Mouse (Mus musculus) thymus, adult 2 months (tissue): ENCODE measurements around the gene Otof. TPM values are rescaled to one million over a fixed set of nuclear protein-coding genes. Genes with fewer than 3 reads are reported as not detected.

Source experiments
- DNase-seq: peaks from one replicate; pipeline ENCODE4 v3.0.0; 2021
- H3K27ac ChIP-seq: fragments of 200-500 bp; 2 replicates; pipeline ENCODE4 v1.5.1; 2012; ENCODE audit warnings: low read length, control low read depth; ENCODE audit not compliant: control insufficient read depth, insufficient read depth
- H3K27me3 ChIP-seq: fragments of 200-500 bp; 2 replicates; pipeline ENCODE4 v1.6.1; 2012; ENCODE audit warnings: mild to moderate bottlenecking, low read length, moderate library complexity, mixed read lengths; ENCODE audit not compliant: control insufficient read depth, insufficient read depth
- H3K36me3 ChIP-seq: fragments of 200-500 bp; 2 replicates; pipeline ENCODE4 v1.6.1; 2012; ENCODE audit warnings: mild to moderate bottlenecking, low read length, moderate library complexity; ENCODE audit not compliant: control insufficient read depth, insufficient read depth
- H3K4me1 ChIP-seq: fragments of 200-500 bp; replicated peaks from 2 replicates; pipeline ENCODE4 v1.6.1; 2012; ENCODE audit warnings: low read length; ENCODE audit not compliant: control insufficient read depth, insufficient read depth
- H3K4me3 ChIP-seq: fragments of 200-500 bp; 2 replicates; pipeline ENCODE4 v1.5.1; 2012; ENCODE audit warnings: mild to moderate bottlenecking, low read length, control low read depth, moderate library complexity; ENCODE audit not compliant: control insufficient read depth, insufficient read depth
- CTCF ChIP-seq: fragments of 200-500 bp; IDR thresholded peaks from 2 replicates; pipeline ENCODE4 v1.5.1; 2012; ENCODE audit warnings: mild to moderate bottlenecking, control low read depth, low read length, moderate library complexity, borderline replicate concordance; ENCODE audit not compliant: control insufficient read depth, poor library complexity, insufficient read depth; ENCODE audit errors: extremely low read depth
- POLR2A ChIP-seq: fragments of 200-500 bp; IDR thresholded peaks from 2 replicates; pipeline ENCODE4 v1.6.1; 2012; ENCODE audit warnings: mild to moderate bottlenecking, low read length, control low read depth, moderate library complexity; ENCODE audit not compliant: control insufficient read depth, poor library complexity, insufficient read depth; ENCODE audit errors: extremely low read depth
- WGBS: fragments of 180-500 bp; shearing (Covaris S2); methylation state at CpG from one replicate; pipeline ENCODE4 v1.1.7; 2018; 5-methylcytosine and 5-hydroxymethylcytosine counted together
- polyA plus RNA-seq: library from polyadenylated mRNA; depleted of rRNA; stranded (reverse); fragments of >200 nt; gene quantifications from 2 replicates; pipeline ENCODE4 v1.2.3, GENCODE M21; 2012

Otof gene
- polyA plus RNA-seq, 1 experiment, result 0.94 TPM

- no peak for DNase-seq
- 90% methylated on average over 10 of the region's 10 CpGs for WGBS
- peaks cover 10% of the 10 kb centered on the region for H3K4me1 ChIP-seq
- no peaks in the 10 kb centered on the region for H3K36me3 ChIP-seq
- H3K27ac ChIP-seq, result no peak overlapping the region
- TF ChIP-seq POLR2A (no peak), CTCF (no peak)
- H3K4me3 ChIP-seq, result no peak overlapping the region
- no peaks in the 10 kb centered on the region for H3K27me3 ChIP-seq
Observed at GRCm38 (mm10) chr5:30358436-30359099, 103.2 kb downstream of the Otof start.

DNA sequence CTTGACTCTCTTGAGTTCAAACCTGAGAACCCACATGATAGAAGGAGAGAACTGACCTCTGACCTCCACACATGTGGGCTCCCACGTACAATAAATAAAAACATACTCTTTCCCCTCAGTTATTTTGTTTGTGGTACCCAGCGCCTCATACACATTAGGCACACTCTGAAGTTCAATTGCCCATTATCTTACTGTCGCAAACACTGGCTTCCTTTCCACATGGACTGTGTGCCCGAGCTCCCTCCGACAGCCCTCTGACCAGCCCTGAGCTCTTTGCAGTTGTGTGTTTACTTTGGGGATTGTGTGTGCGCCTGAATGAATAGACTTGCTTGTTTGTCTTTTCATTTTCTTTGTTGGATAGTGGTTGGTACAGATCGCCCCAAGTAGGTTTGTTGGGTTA is 105.1 kb downstream of the Otof start:
- 96% methylated on average over 7 of the region's 7 CpGs for whole genome bisulfite sequencing
- H3K36me3 ChIP-seq, result no peaks in the 10 kb centered on the region
- no peaks in the 10 kb centered on the region for H3K27me3 ChIP-seq
- no peak overlapping the region for H3K27ac ChIP-seq
- no peak overlapping the region for H3K4me3 ChIP-seq
- peaks cover 17% of the 10 kb centered on the region for H3K4me1 ChIP-seq
- no peak for DNase-seq
- TF ChIP-seq POLR2A, result no peak

DNA sequence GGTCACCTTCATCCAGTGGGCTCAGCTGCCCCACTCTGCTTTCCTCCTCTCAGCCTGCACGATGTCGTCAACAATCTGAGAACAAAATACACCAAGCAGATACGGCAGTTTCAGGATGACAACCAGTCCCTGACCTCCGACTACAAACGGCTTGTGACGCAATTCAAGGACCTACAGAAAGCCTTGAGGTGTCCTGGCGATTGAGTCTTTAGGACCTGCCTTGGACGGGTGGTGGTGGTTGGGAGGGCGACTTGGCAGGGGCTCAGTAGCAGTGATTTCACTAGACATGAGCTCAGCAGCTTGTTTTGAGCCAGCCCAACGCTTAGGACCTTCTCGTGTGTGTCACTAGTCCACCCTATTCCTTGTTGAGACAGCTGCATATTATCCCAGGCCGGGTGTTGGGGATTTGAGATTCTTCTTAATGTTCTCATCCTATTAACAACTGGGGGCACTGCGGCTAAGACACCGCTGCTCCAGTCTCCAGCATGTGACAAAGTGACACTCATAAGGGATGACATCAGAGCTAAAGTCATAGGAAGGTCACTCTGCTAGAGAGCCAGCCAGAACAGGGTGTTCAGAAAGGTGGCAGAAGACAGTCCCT is 106.1 kb downstream of the Otof start:
- H3K27ac ChIP-seq, result no peak overlapping the region
- H3K4me3 ChIP-seq, result no peak overlapping the region
- TF ChIP-seq POLR2A (no peak), CTCF (no peak)
- DNase-seq, result no peak
- H3K27me3 ChIP-seq, result no peaks in the 10 kb centered on the region
- peaks cover 17% of the 10 kb centered on the region for H3K4me1 ChIP-seq
- WGBS, result 88% methylated on average over 14 of the region's 14 CpGs
- H3K36me3 ChIP-seq, result no peaks in the 10 kb centered on the region

- no peaks in the 10 kb centered on the region for H3K27me3 ChIP-seq
- DNase-seq, result no peak
- TF ChIP-seq CTCF (no peak), POLR2A (no peak)
- H3K27ac ChIP-seq, result no peak overlapping the region
- no peak overlapping the region for H3K4me3 ChIP-seq
- H3K36me3 ChIP-seq, result no peaks in the 10 kb centered on the region
- 26% methylated on average over 7 of the region's 7 CpGs for WGBS
- peaks cover 17% of the 10 kb centered on the region for H3K4me1 ChIP-seq
Observed at GRCm38 (mm10) chr5:30355114-30355513, 106.6 kb downstream of the Otof start.

GRCm38 (mm10) chr5:30353605-30354004 is 108.1 kb downstream of the Otof start:
- no peak overlapping the region for H3K4me3 ChIP-seq
- no peaks in the 10 kb centered on the region for H3K36me3 ChIP-seq
- no peaks in the 10 kb centered on the region for H3K27me3 ChIP-seq
- TF ChIP-seq CTCF (no peak), POLR2A (no peak)
- peaks cover 17% of the 10 kb centered on the region for H3K4me1 ChIP-seq
- 14% methylated on average over 3 of the region's 3 CpGs for WGBS
- DNase-seq, result peak; percentile 77
- H3K27ac ChIP-seq, result peak overlapping the region; percentile 23; the same call in 1 of the 2 replicates

DNA sequence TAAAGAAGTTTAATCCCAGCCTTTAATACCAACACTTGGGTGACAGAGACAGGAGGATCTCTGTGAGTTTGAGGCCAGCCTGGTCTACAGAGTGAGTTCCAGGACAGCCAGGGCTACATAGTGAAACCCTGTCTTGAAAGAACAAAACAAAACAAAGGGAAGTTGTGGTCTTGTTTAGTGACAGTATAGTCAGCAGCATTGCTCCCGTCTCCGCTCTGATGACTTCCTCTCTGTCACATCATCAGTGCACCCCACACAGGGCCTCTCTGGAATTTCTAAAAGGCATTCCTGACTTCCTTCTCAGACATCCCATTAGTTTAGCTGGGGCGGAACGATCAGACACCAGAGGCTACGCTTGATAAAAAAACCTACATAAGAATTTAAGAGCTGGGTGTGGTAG is 117.8 kb downstream of the Otof start:
- Histone ChIP-seq H3K4me3 (no peak overlapping the region), H3K4me1 (peaks cover 32% of the 10 kb centered on the region), H3K27me3 (no peaks in the 10 kb centered on the region), H3K27ac (no peak overlapping the region), H3K36me3 (no peaks in the 10 kb centered on the region)
- TF ChIP-seq POLR2A (no peak), CTCF (no peak)
- 54% methylated on average over 5 of the region's 5 CpGs for WGBS
- DNase-seq, result no peak

DNA sequence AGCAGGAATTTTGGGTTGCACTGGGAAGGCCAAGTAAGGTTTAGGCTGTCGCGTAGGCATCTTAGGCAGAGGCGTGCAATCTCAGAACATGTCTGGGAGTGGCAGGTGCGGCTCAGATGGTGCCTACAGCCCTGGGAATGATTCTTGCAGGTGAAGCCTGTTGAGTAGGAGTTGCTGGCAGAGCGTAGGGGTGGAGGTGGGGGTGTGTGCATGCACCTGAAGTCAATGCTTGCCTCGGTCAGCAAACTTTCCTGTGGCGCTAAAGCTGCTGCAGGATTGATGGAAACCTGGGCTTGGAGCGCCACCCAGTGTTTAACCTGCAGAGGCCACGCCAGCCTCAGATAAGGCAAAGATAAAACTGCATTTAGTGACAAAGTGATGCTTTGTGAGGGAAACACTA is 118.6 kb downstream of the Otof start:
- 21% methylated on average over 9 of the region's 9 CpGs for WGBS
- peak; percentile 76 for DNase-seq
- Histone ChIP-seq H3K27ac (no peak overlapping the region), H3K4me3 (no peak overlapping the region), H3K36me3 (no peaks in the 10 kb centered on the region), H3K27me3 (no peaks in the 10 kb centered on the region), H3K4me1 (peaks cover 32% of the 10 kb centered on the region)
- TF ChIP-seq POLR2A (no peak), CTCF (peak; percentile 84; the same call in 1 of the 2 replicates)

DNA sequence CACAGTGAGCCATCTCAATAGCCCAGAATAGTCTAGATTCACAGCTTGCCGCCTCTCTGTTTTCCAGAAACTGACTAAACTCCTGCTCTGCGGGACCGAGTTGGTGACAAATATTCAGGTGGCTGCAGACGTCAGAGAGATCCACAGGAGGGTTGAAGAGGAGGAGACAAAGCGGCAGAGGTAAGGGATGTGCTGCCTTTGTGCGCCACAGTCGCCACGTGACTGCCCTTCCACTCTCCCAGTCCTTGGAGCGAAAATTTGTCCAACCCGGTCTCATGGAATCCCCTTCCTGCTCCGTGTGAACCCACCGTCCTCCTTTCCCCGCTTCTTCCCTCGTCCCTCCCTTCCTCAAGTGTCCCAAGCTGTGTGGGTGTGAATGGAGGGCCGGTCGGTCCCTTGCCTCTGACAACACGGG is 119.1 kb downstream of the Otof start:
- Histone ChIP-seq H3K27me3 (no peaks in the 10 kb centered on the region), H3K4me1 (peaks cover 32% of the 10 kb centered on the region), H3K4me3 (no peak overlapping the region), H3K36me3 (no peaks in the 10 kb centered on the region), H3K27ac (no peak overlapping the region)
- DNase-seq, result no peak
- TF ChIP-seq POLR2A, result no peak
- TF ChIP-seq CTCF, result no peak
- 36% methylated on average over 17 of the region's 17 CpGs for WGBS
